Mouse (Mus musculus) urinary bladder, adult 18-20 months (tissue): ENCODE measurements around the gene Mrps25.
A peak's percentile ranks its signal among the peaks of the same experiment; 100 is the strongest.

Experiments
- DNase-seq, 2 experiments: peaks; one replicate each; pipeline ENCODE4 v3.0.0; 2022; ENCODE audit warnings: low spot score in 2 of 2, mixed read lengths in 2 of 2

Mrps25 gene

GRCm38 (mm10) chr6:92183621-92184131 is at the start of gene Mrps25:
Gene Mrps25 (minus strand): TSS chr6:92184033.
- DNase-seq: peak; percentile 52 to 59

GRCm38 (mm10) chr6:92231762-92232161 is 47.9 kb upstream of the Mrps25 start:
- no peak for DNase-seq

- DNase-seq: no peak
These were observed 47.5 kb upstream of the Mrps25 start for GRCm38 (mm10) chr6:92231356-92231755.

GRCm38 (mm10) chr6:92229586-92229985 is 45.8 kb upstream of the Mrps25 start:
- DNase-seq: no peak

GRCm38 (mm10) chr6:92229103-92229502 is 45.3 kb upstream of the Mrps25 start:
- no peak for DNase-seq

- DNase-seq: no peak
These were observed 41.1 kb upstream of the Mrps25 start for GRCm38 (mm10) chr6:92224981-92225380.

- no peak for DNase-seq
These were observed 38.2 kb upstream of the Mrps25 start for GRCm38 (mm10) chr6:92222021-92222420.

GRCm38 (mm10) chr6:92221604-92222003 is 37.8 kb upstream of the Mrps25 start:
- DNase-seq: no peak

- peak in 1 of 2 experiments; percentile 9 for DNase-seq
These were observed 35.6 kb upstream of the Mrps25 start for GRCm38 (mm10) chr6:92219445-92219844.

- peak; percentile 88 to 92 for DNase-seq
These were observed 31.1 kb upstream of the Mrps25 start, which contains the start of gene Rbsn for GRCm38 (mm10) chr6:92214773-92215449. Gene Rbsn (minus strand): TSS chr6:92214925.

- peak in 1 of 2 experiments; percentile 28 for DNase-seq
These were observed 30.4 kb upstream of the Mrps25 start for GRCm38 (mm10) chr6:92214055-92214772.

- DNase-seq: no peak
These were observed 15.6 kb upstream of the Mrps25 start for GRCm38 (mm10) chr6:92199414-92199813.

GRCm38 (mm10) chr6:92184178-92184577 is 345 bp upstream of the Mrps25 start:
- DNase-seq: no peak

- DNase-seq: no peak
These were observed 7.4 kb downstream of the Mrps25 start for GRCm38 (mm10) chr6:92176450-92176849.

GRCm38 (mm10) chr6:92162724-92163123 is 21.1 kb downstream of the Mrps25 start:
- no peak for DNase-seq

GRCm38 (mm10) chr6:92158801-92159200 is 25.0 kb downstream of the Mrps25 start:
- DNase-seq: no peak

- DNase-seq: no peak
These were observed 30.1 kb downstream of the Mrps25 start for GRCm38 (mm10) chr6:92153774-92154173.

GRCm38 (mm10) chr6:92145881-92146280 is 38.0 kb downstream of the Mrps25 start:
- no peak for DNase-seq

- DNase-seq: no peak
These were observed 47.5 kb downstream of the Mrps25 start for GRCm38 (mm10) chr6:92136356-92136755.

GRCm38 (mm10) chr6:92133617-92134016 is 50.2 kb downstream of the Mrps25 start:
- DNase-seq: no peak

GRCm38 (mm10) chr6:92132021-92132911 is 51.6 kb downstream of the Mrps25 start:
- no peak for DNase-seq

- DNase-seq: no peak
These were observed 52.4 kb downstream of the Mrps25 start for GRCm38 (mm10) chr6:92131456-92131855.
